Mouse (Mus musculus) liver, postnatal 0 days (tissue): ENCODE data around the gene Xkrx.

Source experiments
- CTCF ChIP-seq: sonication (generic); IDR thresholded peaks from 2 replicates; pipeline ENCODE4 v1.5.1; 2016; ENCODE audit warnings: antibody characterized with exemption, low read depth
- EP300 ChIP-seq: IDR thresholded peaks from 2 replicates; pipeline ENCODE4 v1.6.1; 2016; ENCODE audit warnings: antibody characterized with exemption, low read depth, mild to moderate bottlenecking

GRCm38 (mm10) chrX:134160442-134160841 is 1.4 kb downstream of the Xkrx start:
- TF ChIP-seq CTCF = no peak
- TF ChIP-seq EP300 = no peak
